Mouse (Mus musculus) T-helper 2 cell (primary cell): ENCODE results near the gene Cfc1.
"Not testable (repeated sequence)": the region's sequence is repeated elsewhere in the genome, so short reads cannot be mapped to it uniquely, and the experiment has no call there.

Experiments
- in situ Hi-C: fragments of 300-600 bp; cut with MboI, MseI; formaldehyde crosslinking; loops from one replicate; pipeline ENCODE4 v1.15.1; 2025; ENCODE audit warnings: high pct_unique_total_duplicates

The Cfc1 gene

DNA sequence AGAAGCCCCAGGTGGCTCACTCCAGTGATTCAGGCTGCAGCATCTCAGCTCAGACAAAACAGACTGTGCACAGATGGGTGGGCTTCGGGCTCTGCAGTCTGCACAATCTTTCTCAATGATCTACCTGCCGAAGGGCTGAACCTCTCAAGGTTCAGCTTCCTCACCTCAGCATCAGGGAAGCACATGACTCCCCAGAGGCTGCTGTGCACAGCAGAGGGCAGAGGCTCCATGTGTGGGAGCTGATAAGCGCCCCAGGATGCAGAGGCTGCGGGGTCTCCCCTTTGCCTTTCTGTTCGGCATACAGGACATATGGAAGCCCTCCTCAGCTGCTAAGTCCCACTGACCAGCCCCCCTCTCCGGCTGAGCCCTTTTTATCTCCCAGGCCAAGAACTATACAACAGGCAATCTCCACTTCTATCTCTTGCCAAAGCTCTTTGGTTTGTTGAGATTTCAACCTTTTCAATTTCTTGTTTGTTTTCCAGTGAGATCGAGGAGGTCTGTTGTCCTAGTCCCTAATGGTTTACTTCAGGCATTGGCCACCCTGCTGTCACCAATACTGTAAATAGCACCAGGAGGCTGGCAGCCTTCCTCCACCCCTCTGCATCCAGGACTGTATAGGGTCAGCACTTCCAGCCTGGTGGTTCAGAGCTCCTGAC, at the start of gene Cfc1:
Cfc1 (plus strand) TSS at position 606 of the 656 bp plus-strand sequence.
- in situ Hi-C loops: not testable (repeated sequence)

DNA sequence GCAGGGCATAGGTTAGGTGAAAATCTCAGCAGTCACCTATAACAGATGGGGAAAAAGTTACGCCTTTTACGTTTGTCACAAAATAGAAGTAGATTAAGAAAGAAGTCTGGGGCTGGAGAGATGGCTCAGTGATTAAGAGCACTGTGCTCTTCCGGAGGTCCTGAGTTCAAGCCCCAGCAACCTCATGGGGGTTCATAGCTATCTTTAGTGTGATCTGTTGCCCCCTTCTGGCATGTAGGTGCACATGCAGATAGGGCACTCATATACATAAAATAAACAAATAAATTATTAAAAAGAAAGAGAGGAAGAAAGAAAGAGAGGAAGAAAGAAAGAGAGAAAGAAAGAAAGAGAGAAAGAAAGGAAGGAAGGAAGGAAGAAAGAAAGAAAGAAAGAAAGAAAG, 48.1 kb upstream of the Cfc1 start:
- in situ Hi-C loops: loop anchor here (25.0 kb wide), 1 partner anchor 375 kb away; no protein-coding TSS in a partner anchor

GRCm38 (mm10) chr1:34489852-34490541, 45.5 kb upstream of the Cfc1 start:
- in situ Hi-C loops: loop anchor here (25.0 kb wide), 1 partner anchor 372 kb away; no protein-coding TSS in a partner anchor

- in situ Hi-C loops: loop anchor here (25.0 kb wide), 1 partner anchor 371 kb away; no protein-coding TSS in a partner anchor
Observed at GRCm38 (mm10) chr1:34491480-34491879, 44.0 kb upstream of the Cfc1 start.

GRCm38 (mm10) chr1:34502991-34503390, 32.5 kb upstream of the Cfc1 start:
- in situ Hi-C loops: no loop called here

- in situ Hi-C loops: no loop called here
Observed at GRCm38 (mm10) chr1:34505307-34505706, 30.1 kb upstream of the Cfc1 start.

DNA sequence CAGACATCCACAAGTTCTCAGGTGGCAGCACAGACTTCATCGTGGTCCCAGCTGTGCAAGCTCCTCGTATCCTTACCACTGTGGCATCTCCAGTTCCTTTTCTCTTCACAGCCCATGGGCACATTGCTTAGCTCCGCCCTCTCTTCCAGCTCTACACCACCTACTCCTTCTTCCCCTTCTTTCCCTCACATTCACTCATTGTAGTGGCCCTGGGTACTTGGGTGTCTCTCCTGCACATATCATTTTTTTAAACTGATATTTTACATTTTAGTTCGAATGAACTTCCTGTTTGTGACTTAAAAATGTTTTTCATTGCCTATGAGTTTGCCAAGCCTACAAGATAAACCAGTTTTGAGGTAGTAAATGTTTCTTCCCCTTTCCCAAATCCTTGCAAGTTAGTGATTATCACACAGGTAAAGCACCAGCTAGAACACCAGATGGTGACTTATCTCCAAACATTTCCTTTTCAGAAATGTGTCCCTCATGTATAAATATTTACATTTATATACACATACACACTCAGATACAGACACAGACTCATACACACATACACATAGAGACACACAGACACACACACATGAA, 29.4 kb upstream of the Cfc1 start:
- in situ Hi-C loops: no loop called here

DNA sequence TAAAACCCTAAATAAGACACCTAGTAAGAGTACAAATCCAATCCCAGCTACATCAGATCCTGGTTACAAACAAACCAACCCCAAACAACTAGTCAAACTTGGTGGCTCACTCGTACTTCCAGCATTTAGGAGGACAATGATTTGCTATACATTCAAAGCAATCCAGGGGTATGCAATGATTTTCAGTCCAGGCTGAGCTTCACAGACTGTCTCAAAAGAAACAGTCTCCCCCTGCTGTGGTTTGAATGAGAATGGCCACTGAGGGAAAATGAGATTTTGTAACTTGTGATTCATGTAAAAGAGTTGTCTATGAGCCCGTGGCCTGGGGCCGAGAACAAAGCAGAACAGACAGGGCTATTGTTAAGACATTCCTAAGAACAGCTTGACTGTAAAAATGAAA, 27.5 kb upstream of the Cfc1 start:
- in situ Hi-C loops: no loop called here

DNA sequence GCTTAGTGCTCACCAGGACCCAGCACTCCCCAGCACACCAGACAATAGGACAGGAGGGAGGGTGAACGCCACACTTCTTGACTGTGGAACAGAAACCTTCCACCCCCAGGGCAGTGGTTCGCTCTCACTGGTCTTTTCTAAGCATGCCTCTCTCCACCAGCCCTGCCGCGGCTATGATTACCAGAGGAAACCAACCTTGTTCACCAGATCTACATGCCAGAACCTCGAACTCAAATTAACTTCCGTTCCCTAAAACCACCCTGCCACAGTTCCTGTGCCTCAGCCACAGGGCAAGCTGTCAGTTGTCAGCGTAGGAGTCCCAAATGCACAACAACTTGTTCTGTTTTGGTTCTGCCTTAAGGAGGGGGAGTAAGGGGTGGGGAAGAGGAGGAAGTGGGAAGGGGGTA, 24.9 kb upstream of the Cfc1 start:
- in situ Hi-C loops: loop anchor here (5.0 kb wide), 1 partner anchor 82 kb away; no protein-coding TSS in a partner anchor

- in situ Hi-C loops: loop anchor here (5.0 kb wide), 1 partner anchor 81 kb away; no protein-coding TSS in a partner anchor
Observed at GRCm38 (mm10) chr1:34511027-34511426, 24.4 kb upstream of the Cfc1 start.

DNA sequence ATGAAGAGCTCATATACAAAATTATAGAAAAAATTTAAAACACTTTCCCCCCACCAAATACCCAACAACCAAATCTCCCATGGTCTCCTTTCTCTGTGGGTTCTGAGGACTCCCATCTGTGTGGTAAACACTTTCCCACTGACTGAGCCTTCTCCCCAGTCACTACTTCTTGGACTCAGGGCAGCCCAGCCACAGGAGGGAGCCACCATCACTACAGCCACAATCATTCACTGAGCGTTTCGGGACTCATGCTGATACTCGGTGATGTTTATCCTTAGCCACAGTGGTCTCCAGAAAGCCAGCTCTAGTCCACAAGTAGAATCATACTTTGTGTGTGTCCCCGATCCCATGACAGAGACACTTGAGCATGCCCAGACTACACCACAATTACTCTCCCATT, 22.4 kb upstream of the Cfc1 start:
- in situ Hi-C loops: loop anchor here (5.0 kb wide), 1 partner anchor 79 kb away; no protein-coding TSS in a partner anchor

GRCm38 (mm10) chr1:34516595-34516994, 18.9 kb upstream of the Cfc1 start:
- in situ Hi-C loops: no loop called here

- in situ Hi-C loops: not testable (repeated sequence)
Observed at GRCm38 (mm10) chr1:34517297-34517696, 18.2 kb upstream of the Cfc1 start.

DNA sequence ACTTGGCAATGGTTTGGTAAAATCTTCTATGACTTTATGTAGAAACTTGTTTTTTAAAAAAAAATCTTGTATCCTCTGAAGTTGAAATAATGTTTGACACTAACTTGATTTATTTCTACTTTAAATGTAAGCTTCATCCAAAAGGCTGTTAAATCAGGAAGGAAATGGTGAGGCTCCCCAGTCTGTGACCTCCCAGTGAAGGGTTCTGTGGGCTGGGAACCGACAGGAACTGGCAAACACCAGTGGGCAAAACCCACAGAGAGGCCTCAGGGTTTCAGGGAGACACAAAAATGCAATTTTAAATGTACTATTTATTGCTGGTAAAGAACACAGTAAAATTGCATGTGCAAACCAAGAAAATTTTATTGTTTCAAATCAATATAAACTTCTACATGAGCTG, 17.7 kb upstream of the Cfc1 start:
- in situ Hi-C loops: not testable (repeated sequence)

DNA sequence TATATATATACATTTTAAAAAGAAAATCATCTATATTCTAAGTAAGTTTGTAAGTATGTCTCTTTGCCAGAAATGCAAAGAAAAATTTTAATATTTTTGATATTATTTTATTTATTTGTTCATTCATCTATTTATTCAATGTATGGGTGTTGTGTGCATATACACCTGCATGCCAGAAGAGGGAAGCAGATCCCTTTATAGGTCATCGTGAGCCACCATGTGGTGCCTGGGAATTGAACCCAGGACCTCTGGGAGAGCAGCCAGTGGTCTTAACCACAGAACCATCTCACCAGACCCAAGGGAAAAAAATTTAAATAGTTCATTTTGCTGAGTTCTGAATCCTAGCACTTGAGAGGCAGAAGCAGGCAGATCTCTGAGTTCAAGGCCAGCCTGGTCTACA, 17.2 kb upstream of the Cfc1 start:
- in situ Hi-C loops: no loop called here

GRCm38 (mm10) chr1:34522205-34522849, 13.1 kb upstream of the Cfc1 start:
- in situ Hi-C loops: no loop called here

DNA sequence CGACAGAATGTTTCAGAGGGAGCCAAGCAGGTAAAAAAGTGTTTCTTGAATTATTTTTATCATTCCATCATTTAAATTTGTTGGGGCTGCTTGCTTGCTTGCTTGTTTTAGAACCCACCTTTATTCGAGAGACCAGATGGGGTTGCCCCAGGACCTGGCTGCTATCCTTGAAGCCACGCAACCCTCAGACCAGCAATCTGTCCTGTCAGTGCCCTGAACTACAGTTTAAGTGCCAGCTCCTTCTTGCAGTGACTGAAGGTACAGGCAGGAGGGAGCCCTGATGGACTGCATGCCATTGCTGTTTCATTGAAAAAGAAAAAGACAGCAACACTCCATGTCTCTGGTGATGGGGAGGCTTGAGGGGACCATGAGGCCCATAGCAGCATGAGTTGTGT, 12.6 kb upstream of the Cfc1 start:
- in situ Hi-C loops: no loop called here

DNA sequence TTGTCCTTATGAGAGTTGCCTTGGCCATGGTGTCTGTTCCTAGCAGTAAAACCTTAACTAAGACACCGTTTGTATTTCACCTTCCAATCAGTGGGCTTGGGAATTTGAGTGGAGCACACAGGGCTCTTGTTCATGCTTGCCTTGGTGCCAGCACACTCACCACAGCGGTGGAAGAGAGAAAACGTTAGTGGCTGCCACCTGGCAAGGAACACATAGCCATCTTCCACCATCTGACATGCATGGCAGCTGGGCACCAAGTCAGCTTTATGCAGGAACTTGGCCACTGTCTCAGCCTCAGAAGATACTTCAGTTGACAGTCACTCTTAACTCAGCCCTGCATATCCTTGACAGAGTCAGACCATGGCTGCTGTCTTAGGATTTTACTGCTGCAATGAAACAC, 11.8 kb upstream of the Cfc1 start:
- in situ Hi-C loops: no loop called here

GRCm38 (mm10) chr1:34534574-34534973, 874 bp upstream of the Cfc1 start:
- in situ Hi-C loops: not testable (repeated sequence)

DNA sequence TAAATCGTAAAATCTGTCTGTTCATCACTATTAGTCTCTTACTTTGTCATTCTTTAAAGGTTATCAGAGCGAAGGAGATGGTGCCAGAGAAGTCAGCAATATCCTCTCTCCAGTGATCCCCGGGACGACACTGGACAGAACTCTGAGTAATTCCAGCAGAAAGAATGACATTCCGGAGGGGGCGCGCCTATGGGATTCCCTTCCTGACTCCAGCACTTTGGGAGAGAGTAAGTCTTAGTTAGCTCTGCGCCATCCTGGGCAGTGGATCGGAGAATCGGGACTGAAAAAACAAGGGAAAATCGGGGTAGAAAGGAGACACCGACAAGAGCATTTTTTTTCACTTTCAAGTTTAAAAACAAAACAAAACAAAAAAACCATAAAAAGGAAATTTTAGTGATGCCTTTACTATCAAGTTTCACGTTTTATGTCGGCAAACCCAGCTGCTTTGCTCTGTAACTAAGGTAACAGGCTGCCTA, 881 bp downstream of the Cfc1 start:
- in situ Hi-C loops: no loop called here

DNA sequence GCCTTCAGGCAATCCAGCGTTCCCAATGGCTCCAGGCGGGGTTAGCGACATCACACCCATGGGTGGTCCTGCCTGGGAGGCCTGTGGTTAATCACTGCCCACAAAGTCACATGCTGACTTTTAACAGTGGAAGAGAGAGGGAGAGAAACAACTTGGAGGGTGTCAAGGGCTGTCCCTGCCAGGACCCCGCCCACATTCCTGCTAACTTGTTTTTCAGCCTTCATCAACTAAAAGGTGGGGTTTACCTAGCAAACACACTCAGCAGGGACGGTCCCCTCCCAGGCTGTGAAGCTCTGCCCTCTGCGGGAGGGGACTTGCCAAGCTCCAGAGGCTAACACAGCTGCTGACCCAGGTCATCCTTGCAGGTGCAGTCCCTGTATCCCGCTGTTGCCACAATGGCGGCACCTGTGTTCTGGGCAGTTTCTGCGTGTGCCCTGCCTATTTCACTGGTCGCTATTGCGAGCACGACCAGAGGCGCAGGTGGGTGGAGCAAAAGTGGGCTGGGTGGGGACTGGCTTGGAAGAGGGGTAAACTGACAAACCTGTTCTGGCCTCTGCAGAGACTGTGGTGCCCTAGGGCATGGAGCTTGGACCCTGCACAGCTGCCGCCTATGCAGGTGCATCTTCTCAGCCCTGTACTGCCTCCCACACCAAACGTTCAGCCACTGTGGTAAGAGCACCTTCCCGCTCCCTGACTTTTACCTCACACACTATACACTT, 1.5 kb downstream of the Cfc1 start:
- in situ Hi-C loops: no loop called here
